Mouse (Mus musculus) liver, adult (tissue): ENCODE measurements around the gene Arhgef19.
A peak's percentile ranks its signal among the peaks of the same experiment; 100 is the strongest.

Experiments
- GATA4 ChIP-seq: IDR thresholded peaks from 2 replicates; pipeline ENCODE4 v1.6.1; 2014; ENCODE audit warnings: mild to moderate bottlenecking, low read length; ENCODE audit not compliant: insufficient replicate concordance

Gene Arhgef19

GRCm38 (mm10) chr4:141267837-141268236 is 28.5 kb downstream of the Arhgef19 start:
- no peak for TF ChIP-seq GATA4

- no peak for TF ChIP-seq GATA4
Measured at GRCm38 (mm10) chr4:141268350-141268749, 29.1 kb downstream of the Arhgef19 start.

- no peak for TF ChIP-seq GATA4
Measured at GRCm38 (mm10) chr4:141269080-141269479, 29.8 kb downstream of the Arhgef19 start.

DNA sequence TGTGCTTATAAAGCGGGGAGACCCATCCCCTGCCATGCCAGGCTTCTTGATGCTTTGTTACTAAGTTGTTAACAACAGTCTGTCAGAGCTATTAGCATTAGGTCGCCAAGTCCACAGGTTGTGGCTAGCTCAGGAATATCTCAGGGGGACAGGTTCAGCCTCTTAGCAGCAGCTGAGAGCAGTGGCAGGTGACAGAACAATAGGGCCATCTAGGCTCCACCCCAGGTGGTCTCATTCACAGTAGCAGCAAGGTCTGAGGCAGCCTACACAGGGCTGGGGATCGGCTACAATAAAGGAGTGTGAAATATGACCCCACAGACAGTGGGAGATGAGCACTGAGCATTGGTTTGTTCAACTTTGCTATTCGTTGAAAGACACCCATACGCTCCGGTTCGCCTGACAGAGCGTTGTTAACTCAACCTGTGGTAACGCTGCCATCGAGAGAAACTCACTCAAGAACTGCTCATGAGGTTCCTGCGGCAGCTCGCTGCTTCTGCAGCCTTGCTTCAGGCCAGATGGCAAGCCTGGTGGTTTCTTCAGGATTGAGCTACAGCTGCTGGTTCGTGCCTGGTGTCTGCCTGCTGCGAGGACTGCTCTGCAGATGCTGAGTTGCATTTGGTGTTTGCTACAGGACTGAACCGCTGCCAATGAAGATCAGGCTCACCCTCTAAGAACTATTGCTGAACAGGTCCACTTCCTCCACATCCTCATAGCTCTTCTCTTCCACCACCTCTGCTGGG is 31.1 kb downstream of the Arhgef19 start:
- no peak for TF ChIP-seq GATA4

- TF ChIP-seq GATA4, result no peak
Measured at GRCm38 (mm10) chr4:141271228-141271627, 31.9 kb downstream of the Arhgef19 start.

DNA sequence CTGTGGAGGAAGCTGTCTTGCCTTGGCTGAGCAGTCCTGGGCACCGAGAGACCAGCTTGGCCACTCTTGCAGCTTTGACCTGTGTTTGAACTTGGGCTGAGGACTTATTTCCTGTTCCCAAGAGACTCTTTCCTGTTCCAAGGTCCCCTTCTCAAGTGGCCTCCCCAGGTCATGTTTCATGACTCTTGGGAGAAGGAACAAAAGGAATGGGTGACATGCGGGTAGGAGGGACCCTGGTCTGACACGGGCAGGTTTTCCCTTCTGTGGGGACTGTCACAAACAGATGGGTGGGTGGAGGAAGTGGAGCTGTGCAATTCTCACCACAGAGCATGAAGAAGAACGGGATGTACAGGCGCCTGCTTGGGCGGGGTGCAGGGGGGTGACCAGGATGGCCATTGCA is 32.4 kb downstream of the Arhgef19 start:
- no peak for TF ChIP-seq GATA4

- no peak for TF ChIP-seq GATA4
Measured at GRCm38 (mm10) chr4:141272878-141273277, 33.6 kb downstream of the Arhgef19 start.

DNA sequence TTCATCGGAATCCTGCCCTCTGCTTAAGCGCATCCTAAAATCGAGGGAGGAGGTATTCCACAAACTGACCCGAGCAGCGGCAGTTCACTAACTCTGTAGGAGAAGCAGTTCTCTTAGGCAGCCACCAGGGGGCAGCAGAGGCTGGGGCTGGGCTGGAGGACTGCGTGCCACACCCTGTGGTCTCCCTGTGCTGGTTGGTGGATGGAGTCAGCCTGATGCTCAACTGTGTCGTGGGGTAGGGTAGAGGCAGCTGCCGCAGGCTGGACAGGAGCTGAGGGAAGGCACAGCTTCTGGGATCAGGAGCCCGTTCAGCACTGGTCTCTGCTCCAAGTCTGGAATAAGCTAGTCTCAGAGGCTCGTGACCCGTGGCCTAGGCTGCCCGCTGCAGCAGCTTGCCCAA is 34.0 kb downstream of the Arhgef19 start:
- no peak for TF ChIP-seq GATA4

GRCm38 (mm10) chr4:141274485-141275341 is 35.4 kb downstream of the Arhgef19 start:
- TF ChIP-seq GATA4, result no peak

- no peak for TF ChIP-seq GATA4
Measured at GRCm38 (mm10) chr4:141277157-141277556, 37.9 kb downstream of the Arhgef19 start.

DNA sequence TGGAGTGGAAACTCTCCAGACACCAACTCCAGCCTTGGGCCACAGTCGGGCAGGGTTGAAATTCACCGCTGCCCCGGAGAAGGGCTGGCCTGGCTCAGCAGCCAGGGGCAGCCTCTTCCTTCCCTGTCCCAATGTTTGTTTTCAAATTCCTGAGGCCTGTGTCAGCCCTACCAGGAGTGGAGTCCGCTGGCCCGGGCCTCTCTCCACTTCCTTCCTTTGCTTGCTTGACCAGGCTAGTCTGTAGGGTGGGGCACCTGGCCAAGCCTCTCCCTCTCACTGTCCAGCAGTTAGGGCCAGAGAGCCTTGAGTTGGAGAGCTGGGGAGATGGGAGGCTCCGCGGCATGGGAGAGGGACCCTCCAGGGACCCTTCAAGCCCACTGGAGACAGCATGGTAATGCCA is 38.9 kb downstream of the Arhgef19 start:
- TF ChIP-seq GATA4, result no peak

- peak; percentile 67; the same call in 1 of the 2 replicates for TF ChIP-seq GATA4
Measured at GRCm38 (mm10) chr4:141279327-141279726, 40.0 kb downstream of the Arhgef19 start.

- no peak for TF ChIP-seq GATA4
Measured at GRCm38 (mm10) chr4:141279783-141280182, 40.5 kb downstream of the Arhgef19 start.

GRCm38 (mm10) chr4:141280471-141280870 is 41.2 kb downstream of the Arhgef19 start:
- no peak for TF ChIP-seq GATA4

DNA sequence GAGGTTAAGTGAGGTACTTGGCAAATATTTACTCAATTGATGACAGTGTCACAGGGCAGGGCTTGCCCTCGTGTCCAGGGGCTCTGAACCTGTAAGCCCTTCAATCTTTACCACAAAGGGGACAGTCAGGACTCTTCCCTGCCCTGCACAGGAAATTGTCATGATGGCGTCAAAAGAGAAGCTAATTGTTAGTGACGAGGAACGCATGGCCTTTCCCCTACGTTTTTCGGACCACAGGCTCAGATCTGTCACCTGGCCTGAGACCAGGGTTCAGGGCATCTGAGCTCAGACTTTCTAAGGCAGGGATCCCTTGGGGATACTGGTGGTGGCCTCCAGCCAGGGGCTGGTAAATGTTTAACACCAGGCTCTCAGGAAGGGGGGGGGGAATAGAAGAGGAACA is 41.9 kb downstream of the Arhgef19 start:
- no peak for TF ChIP-seq GATA4

GRCm38 (mm10) chr4:141281578-141281977 is 42.3 kb downstream of the Arhgef19 start:
- TF ChIP-seq GATA4, result no peak
